Mouse (Mus musculus) brain, embryonic 18.5 days (tissue): ENCODE measurements around the gene Itgb1bp1.

Experiments
- DNase-seq: peaks from one replicate; pipeline ENCODE4 v3.0.0-alpha.2; 2012; ENCODE audit warnings: low read depth, low spot score

Gene Itgb1bp1

DNA sequence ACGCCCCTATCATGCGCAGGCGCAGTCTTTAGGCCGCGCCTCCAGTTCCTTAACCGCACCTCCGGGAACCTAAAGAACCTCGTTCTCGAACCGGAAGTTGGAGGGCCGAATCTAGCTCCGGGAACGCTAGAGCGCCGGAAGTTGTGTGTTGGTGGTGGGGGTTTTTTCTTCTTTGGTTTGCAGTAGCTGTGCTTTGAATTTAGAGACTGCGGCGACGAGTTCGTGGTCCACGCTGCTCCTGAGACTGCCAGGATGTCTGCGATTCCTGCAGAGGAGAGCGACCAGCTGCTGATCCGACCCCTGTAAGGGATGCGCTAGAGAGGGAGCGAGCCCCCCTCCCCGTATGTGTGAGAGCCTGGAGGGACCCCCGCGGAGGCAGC, at the start of gene Itgb1bp1:
Itgb1bp1 (minus strand) TSS at position 42 of the 380 bp plus-strand sequence.
- peak; percentile 96 for DNase-seq

DNA sequence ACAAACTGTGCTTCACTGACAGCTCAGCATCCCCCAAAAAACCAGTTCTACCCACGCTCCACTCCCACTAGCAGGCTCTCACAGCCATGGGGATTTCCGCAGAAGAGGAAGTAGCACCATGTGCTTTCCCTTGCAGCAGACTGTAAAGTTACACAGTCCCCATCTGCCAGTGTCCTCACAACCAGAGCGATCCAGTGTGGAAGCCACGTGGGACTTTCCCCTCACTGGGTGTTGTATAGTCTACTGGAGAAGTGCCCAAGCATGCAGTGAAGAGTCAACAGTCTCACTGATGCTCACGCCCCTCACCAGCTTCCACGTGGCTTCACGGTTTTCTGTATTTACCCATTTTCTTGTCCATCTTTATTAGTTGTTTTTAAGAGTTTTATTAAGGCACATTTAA, 49.8 kb upstream of the Itgb1bp1 start:
- DNase-seq = no peak

DNA sequence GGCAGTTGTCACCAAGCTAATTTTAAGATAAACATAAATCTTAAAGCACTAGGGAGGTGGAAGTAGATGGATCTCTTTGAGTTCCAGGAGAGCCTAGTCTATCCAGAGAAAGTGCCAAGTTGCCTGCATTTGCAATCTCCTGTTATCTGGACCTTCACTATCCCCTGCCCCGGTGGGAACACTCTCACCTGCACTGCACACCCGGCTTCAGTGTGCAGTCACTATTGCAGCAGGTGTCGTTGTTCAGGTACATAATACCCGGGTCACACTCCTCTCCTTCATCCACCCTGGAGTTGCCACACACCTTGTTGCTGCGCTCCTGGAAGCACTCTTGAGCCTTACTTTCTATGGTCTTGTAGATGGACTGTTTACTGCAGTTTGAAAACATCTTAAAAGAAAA, 47.7 kb upstream of the Itgb1bp1 start:
- DNase-seq = no peak

DNA sequence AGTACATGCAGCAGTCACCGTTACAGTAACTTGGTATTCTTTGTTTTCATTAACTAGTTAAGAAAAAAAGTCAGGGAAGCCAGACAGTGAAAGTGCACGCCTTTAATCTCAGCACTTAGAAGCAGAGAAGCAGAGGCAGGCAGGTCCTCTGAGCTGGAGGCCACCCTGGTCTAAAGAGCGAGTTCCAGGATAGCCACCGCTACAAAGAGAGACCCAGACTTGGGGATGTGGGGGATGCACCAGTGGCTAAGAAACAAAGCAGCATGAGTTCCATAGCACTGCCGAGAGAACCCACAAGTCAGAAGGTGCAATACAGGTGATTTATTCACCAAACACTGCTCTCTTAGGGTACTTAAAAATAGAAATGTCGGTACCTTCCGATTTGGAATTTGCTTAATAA, 46.9 kb upstream of the Itgb1bp1 start:
- no peak for DNase-seq

DNA sequence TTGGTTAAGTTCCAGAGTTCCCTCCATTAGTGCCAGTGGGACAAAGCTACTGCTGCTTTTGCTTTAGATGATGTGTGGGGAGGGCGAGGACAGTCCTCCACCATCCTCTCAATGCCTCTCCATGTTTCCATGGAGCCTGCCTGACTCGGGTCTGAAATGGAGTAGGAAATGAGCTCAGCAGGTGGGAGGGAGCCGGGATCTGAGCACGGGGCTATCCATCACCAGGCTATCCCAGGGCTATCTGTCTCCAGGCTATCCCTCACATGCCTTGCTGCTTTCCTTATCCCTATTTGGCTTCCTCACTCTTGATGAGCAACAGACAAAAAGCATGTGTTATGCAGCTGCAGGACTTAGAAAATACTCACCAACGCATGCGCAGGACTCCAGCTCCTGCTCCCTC, 45.6 kb upstream of the Itgb1bp1 start:
- DNase-seq = no peak

DNA sequence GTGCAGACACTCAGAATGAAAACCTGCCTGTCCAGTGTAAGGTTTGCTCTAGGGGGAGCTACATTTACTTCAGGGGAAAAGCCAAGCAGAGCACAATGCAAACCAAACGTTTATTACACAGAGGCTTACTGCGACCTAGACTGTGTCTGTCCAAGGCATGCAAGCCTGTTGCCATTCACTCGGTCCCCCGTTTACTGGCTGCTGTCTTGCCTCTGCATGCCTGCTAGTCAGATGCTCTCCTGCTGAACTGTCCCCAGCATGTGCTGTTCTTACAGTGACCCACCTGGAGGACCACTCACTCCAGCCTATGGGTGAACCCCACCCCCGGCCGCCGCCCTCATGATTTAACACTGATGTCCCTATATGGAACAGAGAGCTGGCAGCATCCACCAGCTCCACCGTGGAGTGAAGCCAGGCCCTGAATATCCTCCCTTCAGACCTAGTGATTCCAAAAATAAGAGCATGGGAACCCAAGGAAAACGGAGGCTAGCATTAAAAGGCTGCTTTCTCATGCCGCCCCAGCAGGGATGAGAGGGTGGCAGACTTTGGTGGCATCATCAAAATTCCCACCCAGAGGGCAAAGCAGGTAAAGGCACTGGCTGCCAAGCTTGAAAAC, 45.0 kb upstream of the Itgb1bp1 start:
- no peak for DNase-seq

DNA sequence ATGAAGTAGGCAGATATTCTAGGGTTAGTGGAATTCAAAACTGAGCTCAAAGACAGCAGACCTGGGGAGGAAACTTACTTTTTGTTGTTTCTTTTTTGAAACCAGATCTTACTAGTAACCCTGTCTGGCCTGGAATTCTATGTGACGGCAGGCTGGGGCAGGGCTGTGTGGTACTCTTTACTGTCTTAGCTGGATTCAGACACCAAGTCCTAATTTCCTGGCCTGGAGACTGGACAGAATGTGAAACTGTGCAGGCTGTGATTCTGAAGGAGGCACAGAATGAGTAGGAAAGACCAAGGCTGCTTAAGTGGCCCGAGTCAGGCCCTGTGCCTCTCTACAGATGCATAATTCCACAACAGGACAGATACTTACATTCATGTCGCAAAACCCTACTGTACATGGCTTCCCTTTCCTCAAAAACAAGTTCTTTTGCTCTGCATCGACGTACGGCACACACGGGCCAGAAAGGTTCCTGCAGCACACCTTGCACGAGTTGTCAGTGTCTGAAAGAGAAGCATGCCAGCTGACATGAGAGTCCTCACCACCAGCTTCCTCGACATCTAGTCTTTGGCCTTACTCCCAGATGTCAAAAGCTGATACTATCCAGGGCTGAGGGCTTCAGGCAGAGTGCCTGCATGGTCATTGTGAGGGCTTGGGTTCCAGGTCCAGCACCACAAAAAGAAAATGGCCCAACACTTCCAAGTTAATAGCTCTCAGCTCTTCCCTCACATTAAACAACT, 43.7 kb upstream of the Itgb1bp1 start:
- DNase-seq = no peak

DNA sequence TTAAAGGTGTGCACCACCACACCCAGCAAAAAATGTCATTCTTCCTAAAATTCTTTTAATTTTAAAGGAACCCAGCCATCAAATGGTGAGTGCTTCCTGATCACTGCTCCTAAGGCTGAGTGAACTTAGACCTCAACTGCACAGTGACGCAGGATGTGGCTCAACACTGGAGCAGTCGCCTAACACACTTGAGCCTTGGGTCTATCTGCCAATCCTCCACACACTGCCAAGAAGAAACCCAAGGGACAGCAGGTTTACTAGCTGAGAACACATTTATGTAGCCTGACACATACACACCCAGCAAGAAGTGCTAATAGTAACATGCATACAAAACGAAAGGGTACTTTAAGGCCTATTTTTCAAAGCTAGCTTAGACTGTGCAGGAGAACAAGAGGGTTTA, 40.2 kb upstream of the Itgb1bp1 start:
- no peak for DNase-seq

DNA sequence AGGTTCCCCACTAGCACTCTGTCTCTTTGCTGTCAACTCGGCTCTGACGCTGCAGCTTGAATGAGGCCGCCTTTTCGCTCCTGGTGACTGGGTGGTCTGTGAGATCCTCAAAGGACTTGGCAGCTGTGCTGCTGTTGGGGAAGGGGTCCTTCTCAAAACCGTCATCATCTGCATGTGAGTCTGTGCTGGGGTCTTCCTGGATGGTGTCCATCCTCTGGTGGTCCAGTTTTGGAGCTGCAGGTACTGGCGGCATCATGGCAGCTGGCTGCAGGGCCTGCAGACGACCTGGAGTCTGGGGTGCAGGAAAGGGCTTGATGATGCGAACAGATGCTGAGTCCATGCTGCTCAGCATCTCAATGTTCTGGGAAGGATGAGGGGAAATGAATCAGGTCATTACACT, 39.2 kb upstream of the Itgb1bp1 start:
- DNase-seq = no peak

DNA sequence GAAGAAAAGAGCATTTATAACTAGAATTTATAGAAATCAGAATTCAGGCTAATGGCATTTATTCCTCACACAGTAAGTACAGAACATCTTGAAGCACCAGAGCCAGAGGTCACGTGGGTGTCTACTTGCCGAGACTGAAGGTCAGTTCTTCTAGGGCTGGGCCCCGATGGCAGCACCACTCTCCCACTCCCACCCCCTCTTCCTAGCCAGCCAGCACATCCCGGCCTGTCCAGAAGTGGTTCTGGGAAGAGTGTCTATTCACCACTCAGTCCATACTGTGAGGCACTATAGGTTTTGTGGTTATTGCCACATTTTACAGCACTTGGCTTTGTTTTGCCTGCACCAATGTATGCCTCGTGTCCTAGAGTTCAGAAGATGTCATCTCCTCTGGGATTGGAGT, 38.0 kb upstream of the Itgb1bp1 start:
- no peak for DNase-seq

DNA sequence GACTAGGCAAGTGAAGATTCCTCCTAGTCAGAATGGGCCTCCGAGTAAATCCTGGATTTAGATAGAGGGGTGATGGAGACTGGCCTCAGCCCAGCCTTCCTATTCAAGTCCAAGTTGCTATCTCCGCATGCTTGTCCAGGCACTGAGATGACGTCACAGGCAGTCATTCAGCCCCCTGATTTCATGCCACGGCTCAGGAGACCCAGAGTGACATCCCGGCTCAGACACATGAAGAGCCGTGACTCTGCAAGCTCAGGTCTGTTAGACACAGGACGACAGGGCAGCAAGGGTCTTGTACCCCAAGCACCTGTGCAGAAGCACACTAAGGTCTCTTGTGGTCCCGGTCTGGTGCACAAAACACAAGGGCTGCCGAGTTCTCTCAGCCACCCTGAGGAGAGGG, 36.8 kb upstream of the Itgb1bp1 start:
- no peak for DNase-seq

DNA sequence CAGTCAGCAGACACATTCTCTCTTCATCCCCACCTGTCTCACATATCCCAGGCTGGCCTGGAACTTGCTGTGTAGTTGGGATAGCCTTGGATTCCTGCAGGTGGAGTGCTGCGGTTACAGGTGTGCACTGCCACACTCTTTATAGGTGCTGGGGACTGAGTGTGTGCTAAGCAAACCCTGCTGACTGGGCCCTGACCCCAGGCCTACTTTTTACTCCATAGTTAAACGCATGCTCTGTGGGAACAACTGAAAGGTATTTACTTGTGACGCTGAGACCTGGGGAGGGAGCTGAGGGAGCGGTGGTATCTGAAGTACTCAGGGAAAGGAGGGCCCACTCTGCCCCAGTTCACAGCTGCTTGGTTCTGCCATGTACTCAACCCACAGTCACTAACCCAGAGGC, 36.2 kb upstream of the Itgb1bp1 start:
- DNase-seq = no peak

DNA sequence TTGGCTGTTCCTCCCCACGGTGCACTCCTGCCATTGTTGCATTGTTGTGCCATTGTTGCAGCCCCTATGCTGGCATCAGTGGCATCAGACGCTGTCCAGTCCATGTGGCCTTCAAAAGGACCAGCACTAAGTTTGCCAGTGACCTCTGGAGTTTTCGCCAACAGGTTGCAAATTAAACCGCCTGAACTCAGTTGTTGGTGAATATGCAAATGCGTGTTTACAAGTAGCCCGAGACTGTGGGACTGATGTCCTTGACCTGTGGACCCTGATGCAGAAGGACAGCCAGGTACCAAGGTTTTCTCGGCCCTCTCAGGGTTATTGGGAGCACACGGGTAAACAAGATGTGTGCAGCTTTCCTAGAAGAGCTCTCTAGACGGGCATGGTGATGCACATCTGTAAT, 35.1 kb upstream of the Itgb1bp1 start:
- DNase-seq = no peak

DNA sequence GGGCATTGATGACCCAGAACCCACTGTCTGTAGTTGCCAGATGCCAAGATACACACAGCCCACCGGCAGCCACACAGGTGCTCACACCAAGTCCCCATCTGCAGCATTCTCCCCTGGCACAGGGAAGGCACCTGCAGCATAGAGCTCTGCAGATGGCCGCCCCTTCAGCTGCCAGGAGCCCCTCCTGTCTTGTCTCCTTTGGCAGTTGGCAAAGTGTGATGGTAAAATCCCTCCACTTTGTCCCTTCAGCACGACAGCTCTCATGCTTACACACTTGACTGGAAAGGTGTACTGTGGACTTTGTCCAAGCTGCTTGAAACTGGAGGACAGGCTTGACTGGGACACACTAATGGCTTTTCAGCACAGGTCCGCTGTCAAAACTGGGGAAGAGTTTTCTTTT, 34.2 kb upstream of the Itgb1bp1 start:
- DNase-seq = no peak

DNA sequence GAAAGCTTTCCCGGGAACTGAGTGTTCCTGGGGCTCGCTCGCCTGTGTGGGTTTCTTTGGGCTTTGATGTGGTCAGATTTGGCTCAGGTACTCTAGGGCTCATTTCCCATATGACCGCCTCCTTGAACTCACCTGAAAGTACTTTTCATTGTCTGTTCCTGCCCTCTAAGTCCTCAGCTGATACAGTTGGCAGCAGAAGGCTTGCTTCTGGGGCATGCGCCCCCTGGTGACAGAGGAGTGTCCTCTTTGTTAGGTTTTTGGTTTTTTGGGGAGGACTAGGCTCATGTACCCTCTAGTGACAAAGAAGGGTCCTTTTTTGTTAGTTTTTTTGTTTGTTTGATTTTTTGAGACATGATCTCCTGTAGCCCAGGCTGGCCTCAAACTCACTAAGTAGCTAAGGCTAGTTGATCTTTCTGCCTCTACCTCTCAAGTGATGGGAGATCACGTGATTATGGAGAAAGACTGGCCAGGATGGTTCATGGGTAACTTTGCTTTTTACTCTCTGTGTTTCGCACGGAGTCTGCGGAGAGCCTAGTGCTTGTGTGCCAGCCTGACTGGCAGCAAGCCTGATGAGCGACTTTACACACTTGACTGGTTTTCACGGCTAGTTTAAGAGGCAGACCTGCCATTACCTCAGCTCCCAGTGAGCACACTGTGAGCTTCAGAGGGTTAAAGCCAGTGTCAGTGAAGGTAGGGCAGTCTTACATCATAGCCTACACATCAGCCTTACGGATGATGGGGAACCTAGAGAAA, 32.2 kb upstream of the Itgb1bp1 start:
- no peak for DNase-seq

DNA sequence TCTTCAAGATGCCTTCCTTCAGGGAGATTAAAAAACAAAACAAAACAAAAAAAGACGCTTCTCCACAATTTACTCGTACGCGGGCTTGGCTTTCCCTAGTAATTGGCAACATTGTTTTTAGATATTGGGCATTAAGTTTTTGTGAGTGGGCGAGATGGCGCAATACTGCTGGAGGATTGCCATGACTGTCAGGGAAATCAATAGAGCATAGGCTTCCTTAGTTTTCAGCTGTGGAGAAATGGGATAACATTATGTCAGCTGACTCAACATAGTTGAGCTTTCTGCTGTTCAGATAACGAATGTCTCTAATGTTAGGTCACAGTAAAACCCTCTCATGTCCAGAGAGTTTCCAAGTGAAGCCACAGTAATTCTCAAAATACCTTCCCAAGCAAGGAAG, 30.8 kb upstream of the Itgb1bp1 start:
- no peak for DNase-seq

DNA sequence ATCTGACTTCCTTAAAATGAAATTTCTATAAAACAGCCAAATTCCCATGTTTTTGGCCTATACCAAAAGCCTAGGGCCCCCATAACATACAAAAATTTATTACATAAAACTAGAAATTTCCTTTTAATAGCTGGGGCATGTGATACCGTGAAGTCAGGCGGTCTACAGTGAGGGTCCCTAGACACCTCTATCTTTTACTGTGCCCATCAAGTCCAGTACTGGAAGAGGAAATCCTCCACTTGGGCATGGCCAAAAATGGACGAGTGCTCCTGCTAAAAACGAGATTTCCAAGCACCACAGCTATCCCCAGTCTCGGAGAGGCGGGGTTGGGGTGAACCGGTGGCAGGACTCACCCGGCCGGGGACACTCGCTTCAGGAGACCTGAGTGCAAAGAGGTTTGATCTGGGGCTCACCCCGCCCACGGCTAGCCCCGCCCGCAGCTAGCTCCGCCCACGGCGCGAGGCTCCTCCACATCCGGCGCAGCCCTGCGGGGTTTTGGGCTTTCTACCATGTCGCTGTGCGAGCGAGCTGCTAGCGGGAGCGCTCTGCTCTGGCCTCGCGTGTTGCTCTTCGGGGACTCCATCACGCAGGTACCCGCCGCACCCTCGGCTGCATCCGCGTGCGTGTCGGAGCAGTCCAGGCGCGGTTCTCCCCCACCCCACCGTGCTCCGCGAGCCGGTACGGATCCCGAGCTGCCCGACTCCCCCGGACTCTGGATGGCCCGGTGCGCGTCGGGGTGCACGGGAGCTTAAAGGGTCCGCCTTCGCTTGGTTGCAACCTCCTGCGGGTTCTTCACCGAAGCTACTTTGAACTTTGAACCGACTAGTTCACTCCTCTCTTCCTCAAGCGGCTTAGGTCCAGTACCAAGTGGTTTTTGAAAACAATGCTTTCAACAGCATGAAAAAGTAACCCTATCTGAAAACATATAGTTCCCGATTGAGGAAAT, 30.1 kb upstream of the Itgb1bp1 start, which contains the start of gene Iah1:
Iah1 (plus strand) TSS at position 467 of the 946 bp plus-strand sequence.
- peak; percentile 30 for DNase-seq

DNA sequence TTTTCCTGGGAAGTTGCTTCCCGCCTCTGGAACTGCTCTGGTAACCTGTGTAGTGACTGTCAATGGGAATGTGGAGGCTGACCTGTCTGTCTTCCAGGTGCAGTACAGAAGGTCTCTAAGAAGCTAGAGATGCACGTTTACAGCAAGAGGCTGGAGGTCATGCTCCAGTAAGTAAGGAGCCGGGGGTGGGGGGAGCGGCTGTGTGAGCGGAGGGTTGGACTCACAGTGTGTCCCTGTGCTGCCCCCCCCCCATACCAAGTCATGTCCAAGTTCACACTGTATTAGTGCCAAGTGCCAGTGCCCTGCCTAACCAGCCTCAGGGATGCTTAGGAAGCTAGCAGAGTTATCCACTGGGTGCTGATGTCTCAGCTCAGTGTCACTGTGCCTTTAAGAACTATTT, 26.1 kb upstream of the Itgb1bp1 start:
- no peak for DNase-seq

DNA sequence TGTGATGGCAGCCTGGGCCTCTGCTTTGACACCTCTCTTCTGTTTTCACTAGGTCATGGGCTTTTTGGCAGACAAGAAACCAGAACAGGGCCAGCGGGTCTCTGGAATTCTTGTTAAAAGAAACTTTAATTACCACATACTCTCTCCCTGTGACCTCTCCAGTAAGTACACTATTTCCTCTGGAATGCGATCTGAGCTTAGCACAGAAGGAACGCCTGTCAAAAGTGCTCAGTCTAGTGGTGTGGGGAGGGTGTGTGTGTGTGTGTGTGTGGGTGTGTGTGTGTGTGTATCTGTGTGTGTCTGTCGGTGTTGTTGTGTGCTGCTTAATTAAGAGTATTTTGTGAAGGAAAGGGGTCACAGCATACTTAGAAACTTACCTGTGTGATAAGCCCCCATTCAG, 20.6 kb upstream of the Itgb1bp1 start:
- DNase-seq = no peak

DNA sequence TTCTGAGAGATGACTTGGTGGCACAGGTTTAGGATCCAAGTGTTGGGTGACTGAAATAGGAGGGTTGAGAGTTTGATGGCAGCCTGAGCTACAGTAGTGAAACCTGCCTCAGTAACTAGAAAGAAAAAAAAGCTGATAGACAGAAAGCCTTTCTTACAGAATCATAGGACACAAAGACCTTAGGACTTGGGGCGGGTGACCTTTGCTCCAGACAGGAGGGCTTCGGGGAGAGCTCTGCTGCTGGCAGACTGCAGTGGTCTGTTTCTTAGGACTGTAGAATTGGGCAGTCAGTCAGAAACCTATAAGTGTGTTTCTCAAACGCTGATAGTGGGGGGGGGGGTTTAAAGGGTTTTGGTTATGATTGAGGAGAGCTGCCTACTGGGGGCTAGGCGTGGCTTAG, 19.7 kb upstream of the Itgb1bp1 start:
- no peak for DNase-seq

DNA sequence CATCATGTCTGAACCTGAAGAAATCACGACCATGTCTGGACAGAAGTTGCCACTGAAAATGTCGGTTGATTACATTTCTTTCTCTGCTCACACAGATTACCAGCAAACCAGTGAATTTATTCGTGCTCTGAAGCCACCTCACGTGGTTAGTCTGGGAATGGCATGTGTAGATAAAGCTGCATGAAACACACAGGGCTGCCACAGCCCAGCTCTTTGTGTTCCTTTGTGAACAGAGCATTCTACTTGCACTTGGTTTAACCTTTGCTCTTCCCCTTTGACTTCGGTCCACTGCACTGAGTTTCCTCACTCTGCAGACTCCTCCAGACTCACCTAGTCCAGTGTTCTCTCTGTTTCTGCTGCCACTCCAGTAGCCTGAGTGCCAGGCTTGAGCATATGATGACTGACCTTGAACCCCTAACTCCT, 16.3 kb upstream of the Itgb1bp1 start:
- DNase-seq = no peak

DNA sequence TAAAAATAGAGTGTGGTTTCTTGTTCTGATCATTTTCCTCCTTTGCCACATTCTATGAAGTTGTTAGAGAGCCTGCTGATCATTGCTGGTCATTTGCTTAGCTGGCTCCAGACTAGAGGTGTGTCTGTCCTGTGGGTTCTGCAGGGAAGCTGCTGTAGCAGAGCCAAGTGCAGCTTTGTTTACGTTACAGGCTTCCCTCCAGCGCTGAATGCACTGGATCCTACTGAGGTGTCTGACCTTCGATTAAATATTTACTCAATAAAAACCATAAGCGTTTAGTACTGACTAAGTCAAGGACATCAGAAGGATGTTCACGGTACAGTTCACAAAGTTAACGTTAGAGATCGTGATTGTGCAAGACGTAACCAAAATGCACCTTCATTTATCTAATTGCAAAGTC, 15.8 kb upstream of the Itgb1bp1 start:
- no peak for DNase-seq
